Mouse (Mus musculus): ENCODE results near the gene Lrmda.

DNA sequence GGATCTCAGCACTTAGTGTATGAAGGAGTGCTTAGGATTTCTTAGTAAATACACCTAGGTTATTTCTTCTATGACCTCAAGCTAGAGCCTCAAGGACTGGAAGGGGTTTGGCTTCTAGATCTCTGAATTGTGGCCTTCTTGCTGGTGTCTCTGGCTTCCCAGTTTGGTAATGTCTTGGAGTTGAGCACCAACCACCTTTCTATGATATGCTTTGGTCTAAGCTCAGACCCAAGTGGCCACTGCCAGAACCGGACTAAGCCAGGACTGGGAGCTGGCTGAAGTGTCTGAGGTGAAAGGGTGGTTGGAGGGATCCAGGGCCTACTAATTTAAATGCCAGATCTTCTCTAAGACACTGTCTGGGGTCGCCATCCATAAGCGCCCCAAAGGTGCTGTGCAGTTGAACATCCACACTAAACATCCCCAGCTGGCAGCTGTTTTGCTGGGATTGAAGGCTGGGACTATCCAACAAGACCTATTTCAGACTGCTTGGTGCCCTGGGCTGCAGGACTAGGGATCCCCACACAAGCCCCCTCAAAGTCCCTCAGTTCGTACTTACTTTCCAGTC is 27.1 kb upstream of the Lrmda start:
- no peak for TF ChIP-seq CTCF (IDR thresholded peaks at IDR 0.05; ENCODE audit: borderline replicate concordance, control insufficient read depth, extremely low read depth, insufficient read depth, low read length, poor library complexity)
- TF ChIP-seq POLR2A (IDR thresholded peaks at IDR 0.05; ENCODE audit: control insufficient read depth, extremely low read depth, insufficient read depth, low read length, poor library complexity), result no peak
